Mouse (Mus musculus): Measurements from ENCODE around the gene Hoxb8. TPM values are rescaled to one million over a fixed set of nuclear protein-coding genes. Genes with fewer than 3 reads are reported as not detected.

Gene Hoxb8
- polyA plus RNA-seq, 1 experiment from 2014 or later = 1.1 TPM

DNA sequence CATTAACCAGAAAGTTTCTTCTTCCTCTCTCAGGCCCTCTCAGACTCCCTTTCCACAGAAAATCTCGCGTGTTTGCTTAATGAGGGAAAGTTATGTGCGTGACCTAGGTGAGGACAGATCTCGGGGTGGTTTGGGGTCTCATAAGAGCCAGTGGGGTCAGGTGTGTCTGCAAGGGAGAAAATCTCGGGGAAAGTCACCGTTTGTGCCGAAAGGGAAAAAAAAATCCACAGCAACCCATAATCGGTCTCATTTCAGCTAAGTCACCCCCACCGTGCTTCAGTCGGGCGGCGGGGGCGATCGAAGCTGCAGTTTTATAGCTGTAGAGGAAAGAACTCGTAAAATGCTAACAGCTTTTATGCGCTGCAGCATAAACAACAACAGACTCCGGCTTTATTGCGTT is 309 bp upstream of the Hoxb8 start:
- no peak overlapping the region for H3K9ac ChIP-seq
- ATAC-seq = no peak
- peaks cover 22% of the 10 kb centered on the region for H3K4me1 ChIP-seq (replicated peaks)
- no peaks in the 10 kb centered on the region for H3K36me3 ChIP-seq
- H3K27me3 ChIP-seq (replicated peaks) = peaks cover 56% of the 10 kb centered on the region
- H3K9me3 ChIP-seq = no peaks in the 10 kb centered on the region
- peak overlapping the region; percentile 23; the same call in 1 of the 2 replicates for H3K4me2 ChIP-seq (replicated peaks)
- H3K27ac ChIP-seq = no peak overlapping the region
- 19% methylated on average over 18 of the region's 18 CpGs for WGBS
- no peak overlapping the region for H3K4me3 ChIP-seq (replicated peaks)

DNA sequence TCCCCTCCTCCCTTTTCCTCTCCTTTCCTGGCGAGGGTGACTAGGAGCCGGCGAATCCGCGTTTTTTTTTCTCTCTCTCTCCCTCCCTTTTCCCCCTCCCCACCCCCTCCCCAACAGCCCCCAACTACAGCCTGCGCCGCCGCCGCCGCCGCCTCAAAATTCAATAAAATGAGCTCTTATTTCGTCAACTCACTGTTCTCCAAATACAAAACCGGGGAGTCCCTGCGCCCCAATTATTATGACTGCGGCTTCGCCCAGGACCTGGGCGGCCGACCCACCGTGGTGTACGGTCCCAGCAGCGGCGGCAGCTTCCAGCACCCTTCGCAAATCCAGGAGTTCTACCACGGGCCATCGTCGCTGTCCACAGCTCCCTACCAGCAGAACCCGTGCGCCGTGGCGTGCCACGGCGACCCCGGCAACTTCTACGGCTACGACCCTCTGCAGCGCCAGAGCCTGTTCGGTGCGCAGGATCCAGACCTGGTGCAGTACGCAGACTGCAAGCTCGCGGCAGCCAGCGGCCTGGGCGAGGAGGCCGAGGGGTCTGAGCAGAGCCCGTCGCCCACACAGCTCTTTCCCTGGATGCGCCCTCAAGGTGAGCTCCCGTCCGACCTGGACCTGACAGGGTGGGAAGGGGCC is 1.2 kb downstream of the Hoxb8 start:
- under 1% methylated on average over 49 of the region's 49 CpGs for WGBS
- Histone ChIP-seq H3K4me1 (replicated peaks) (peaks cover 23% of the 10 kb centered on the region), H3K27me3 (replicated peaks) (peaks cover 51% of the 10 kb centered on the region), H3K36me3 (no peaks in the 10 kb centered on the region), H3K9ac (peak overlapping the region; percentile 64), H3K9me3 (no peaks in the 10 kb centered on the region), H3K27ac (peak overlapping the region; percentile 77), H3K4me3 (replicated peaks) (peak overlapping the region; percentile 54), H3K4me2 (replicated peaks) (peak overlapping the region; percentile 81)
- no peak for ATAC-seq

DNA sequence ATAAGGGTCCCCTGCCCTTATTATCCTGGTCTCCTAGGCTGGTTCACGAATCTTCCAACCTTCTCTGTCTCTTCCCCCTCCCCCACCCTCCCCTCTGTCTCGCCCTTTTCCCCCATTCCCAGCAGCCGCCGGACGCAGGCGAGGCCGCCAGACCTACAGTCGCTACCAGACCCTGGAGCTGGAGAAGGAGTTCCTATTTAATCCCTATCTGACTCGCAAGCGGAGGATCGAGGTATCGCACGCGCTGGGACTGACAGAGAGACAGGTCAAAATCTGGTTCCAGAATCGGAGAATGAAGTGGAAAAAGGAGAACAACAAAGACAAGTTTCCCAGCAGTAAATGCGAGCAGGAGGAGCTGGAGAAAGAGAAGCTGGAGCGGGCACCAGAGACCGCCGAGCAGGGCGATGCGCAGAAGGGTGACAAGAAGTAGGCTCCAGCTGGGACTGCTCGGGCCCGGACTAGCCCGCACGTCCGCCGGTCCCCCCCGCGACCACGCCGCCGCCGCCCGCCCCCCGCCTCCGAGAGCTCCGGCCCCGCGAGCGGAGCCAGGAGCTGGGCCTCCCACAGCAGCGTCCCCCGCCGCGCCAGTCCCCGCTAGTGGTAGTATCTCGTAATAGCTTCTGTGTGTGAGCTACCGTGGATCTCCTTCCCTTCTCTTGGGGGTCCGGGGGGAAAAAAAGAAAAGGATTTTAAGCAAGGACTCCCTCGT is 2.5 kb downstream of the Hoxb8 start:
- Histone ChIP-seq H3K36me3 (no peaks in the 10 kb centered on the region), H3K4me2 (replicated peaks) (peak overlapping the region; percentile 81), H3K27ac (peak overlapping the region; percentile 91), H3K9me3 (no peaks in the 10 kb centered on the region), H3K4me3 (replicated peaks) (peak overlapping the region; percentile 54), H3K9ac (peak overlapping the region; percentile 64), H3K4me1 (replicated peaks) (peaks cover 18% of the 10 kb centered on the region), H3K27me3 (replicated peaks) (peaks cover 53% of the 10 kb centered on the region)
- ATAC-seq = peak; percentile 37
- WGBS = 2% methylated on average over 49 of the region's 49 CpGs

DNA sequence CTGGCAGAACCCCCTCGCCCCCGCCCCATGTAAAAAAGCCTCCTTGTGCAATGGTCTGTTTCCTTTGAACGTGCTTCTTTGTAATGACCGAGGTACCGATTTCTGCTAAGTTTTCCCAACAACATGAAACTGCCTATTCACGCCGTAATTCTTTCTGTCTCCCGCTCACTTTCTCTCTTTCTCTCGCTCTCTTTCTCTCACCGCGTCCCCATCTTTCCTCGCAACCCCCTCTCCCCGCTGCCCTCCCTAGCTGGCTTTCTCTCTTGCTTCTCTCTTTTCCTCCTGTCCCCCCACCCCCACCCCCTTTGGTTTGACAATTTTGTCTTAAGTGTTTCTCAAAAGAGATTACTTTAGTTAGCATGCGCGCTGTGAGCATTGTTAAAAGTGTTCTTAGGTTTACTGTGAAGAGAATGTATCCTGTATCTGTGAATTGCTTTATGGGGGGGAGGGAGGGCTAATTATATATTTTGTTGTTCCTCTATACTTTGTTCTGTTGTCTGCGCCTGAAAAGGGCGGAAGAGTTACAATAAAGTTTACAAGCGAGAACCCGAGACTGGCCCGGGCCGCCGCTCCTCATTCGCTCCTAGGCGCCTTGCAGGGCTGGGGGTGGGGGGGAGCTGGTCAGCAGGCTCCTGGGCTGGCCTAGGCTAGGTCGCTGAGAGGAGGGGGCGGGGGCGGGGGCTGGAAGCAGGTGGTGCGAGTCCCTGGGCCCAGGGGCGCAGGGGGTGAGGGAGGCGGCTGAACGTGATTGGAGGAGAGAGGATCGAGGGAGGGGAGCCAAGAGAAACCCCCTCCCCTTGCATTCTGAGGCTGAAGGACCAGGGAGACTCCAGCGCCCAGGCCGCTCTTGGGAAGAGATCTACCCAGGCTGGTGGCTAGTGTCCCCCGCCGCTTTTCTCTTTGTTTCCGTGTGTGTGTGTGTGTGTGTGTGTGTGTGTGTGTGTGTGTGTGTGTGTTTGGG is 3.3 kb downstream of the Hoxb8 start:
- no peaks in the 10 kb centered on the region for H3K36me3 ChIP-seq
- peaks cover 49% of the 10 kb centered on the region for H3K27me3 ChIP-seq (replicated peaks)
- peak overlapping the region; percentile 81 for H3K4me2 ChIP-seq (replicated peaks)
- peak; percentile 83 for ATAC-seq
- H3K9me3 ChIP-seq = no peaks in the 10 kb centered on the region
- peaks cover 17% of the 10 kb centered on the region for H3K4me1 ChIP-seq (replicated peaks)
- H3K4me3 ChIP-seq (replicated peaks) = peak overlapping the region; percentile 54
- peak overlapping the region; percentile 64 for H3K9ac ChIP-seq
- WGBS = 1% methylated on average over 37 of the region's 37 CpGs
- peak overlapping the region; percentile 91 for H3K27ac ChIP-seq

DNA sequence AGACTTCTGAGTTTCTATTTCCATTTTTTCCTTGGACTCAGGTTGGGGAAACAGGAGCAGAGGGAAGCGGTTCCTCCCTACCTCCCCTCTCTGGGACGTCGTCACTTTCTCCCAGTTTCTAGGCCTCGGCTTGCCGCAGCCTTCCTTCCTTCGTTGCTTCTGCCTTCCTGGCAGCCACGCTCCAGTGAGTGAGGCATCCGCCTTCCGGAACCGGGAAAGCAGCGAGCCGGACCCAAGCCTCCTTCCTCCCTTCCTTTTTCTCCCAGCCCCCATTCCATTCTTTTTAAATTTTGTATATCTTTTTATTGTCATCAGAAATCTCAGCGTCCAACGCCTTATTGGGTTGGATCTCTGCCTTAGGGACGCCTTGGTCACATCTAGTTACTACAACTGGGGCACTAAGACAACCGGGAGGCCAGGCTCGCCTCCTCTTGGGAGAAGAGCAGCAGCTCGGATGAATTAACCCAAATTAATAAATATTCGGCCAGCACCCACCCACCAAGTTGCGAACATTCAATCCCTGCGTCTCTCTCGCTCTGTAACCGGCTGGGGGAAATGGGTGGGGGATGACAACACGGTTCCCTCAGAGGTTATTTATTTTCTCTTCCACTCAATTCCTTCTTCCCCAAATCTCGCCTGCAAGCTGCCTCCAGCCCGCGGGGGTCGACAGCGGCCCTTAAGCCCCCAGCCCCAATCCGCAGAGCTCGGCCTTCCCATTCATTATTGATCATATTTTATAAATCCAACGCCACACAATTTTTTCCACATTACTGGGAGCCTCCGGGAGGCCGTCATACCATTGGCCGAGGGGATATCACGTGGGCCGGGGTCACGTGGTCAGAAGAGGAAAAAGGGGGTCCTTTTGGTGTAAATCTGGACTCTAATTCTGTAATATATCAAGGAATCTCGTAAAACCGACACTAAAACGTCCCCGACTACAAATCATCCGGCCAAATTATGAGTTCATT is 4.3 kb downstream of the Hoxb8 start, which contains the start of gene Hoxb7:
Gene Hoxb7, plus strand, starts transcription at position 853 of the 968 bp plus-strand sequence.
- Histone ChIP-seq H3K36me3 (no peaks in the 10 kb centered on the region), H3K27me3 (replicated peaks) (peaks cover 48% of the 10 kb centered on the region), H3K4me3 (replicated peaks) (peak within 1 kb of the TSS; percentile 54), H3K9ac (peak within 1 kb of the TSS; percentile 74), H3K4me1 (replicated peaks) (peaks cover 17% of the 10 kb centered on the region), H3K9me3 (no peaks in the 10 kb centered on the region), H3K4me2 (replicated peaks) (peak within 1 kb of the TSS; percentile 81), H3K27ac (peak within 1 kb of the TSS; percentile 91)
- ATAC-seq = no peak; the same call in 1 of the 2 replicates
- WGBS = under 1% methylated on average over 43 of the region's 43 CpGs

GRCm38 (mm10) chr11:96286739-96287385 is 5.2 kb downstream of the Hoxb8 start:
- Histone ChIP-seq H3K27me3 (replicated peaks) (peaks cover 46% of the 10 kb centered on the region), H3K36me3 (no peaks in the 10 kb centered on the region), H3K27ac (peak overlapping the region; percentile 91), H3K9me3 (no peaks in the 10 kb centered on the region), H3K4me2 (replicated peaks) (peak overlapping the region; percentile 81), H3K4me3 (replicated peaks) (peak overlapping the region; percentile 54), H3K9ac (peak overlapping the region; percentile 74), H3K4me1 (replicated peaks) (peaks cover 17% of the 10 kb centered on the region)
- 1% methylated on average over 55 of the region's 55 CpGs for WGBS
- no peak for ATAC-seq

GRCm38 (mm10) chr11:96287411-96287810 is 5.7 kb downstream of the Hoxb8 start:
- Histone ChIP-seq H3K9me3 (no peaks in the 10 kb centered on the region), H3K4me2 (replicated peaks) (peak overlapping the region; percentile 81), H3K9ac (peak overlapping the region; percentile 74), H3K36me3 (no peaks in the 10 kb centered on the region), H3K27ac (peak overlapping the region; percentile 91; the same call in 1 of the 2 replicates), H3K4me3 (replicated peaks) (peak overlapping the region; percentile 54), H3K4me1 (replicated peaks) (peaks cover 17% of the 10 kb centered on the region), H3K27me3 (replicated peaks) (peaks cover 50% of the 10 kb centered on the region)
- no peak for ATAC-seq
- 7% methylated on average over 9 of the region's 9 CpGs for WGBS

- Histone ChIP-seq H3K27me3 (replicated peaks) (peaks cover 55% of the 10 kb centered on the region), H3K4me2 (replicated peaks) (no peak overlapping the region), H3K9ac (no peak overlapping the region), H3K36me3 (no peaks in the 10 kb centered on the region), H3K4me3 (replicated peaks) (no peak overlapping the region), H3K9me3 (no peaks in the 10 kb centered on the region), H3K27ac (no peak overlapping the region), H3K4me1 (replicated peaks) (peaks cover 10% of the 10 kb centered on the region; the same call in 1 of the 2 replicates)
- WGBS = 46% methylated on average over 1 of the region's 1 CpGs
- no peak for ATAC-seq
Measured at GRCm38 (mm10) chr11:96288455-96289221, 6.9 kb downstream of the Hoxb8 start.

DNA sequence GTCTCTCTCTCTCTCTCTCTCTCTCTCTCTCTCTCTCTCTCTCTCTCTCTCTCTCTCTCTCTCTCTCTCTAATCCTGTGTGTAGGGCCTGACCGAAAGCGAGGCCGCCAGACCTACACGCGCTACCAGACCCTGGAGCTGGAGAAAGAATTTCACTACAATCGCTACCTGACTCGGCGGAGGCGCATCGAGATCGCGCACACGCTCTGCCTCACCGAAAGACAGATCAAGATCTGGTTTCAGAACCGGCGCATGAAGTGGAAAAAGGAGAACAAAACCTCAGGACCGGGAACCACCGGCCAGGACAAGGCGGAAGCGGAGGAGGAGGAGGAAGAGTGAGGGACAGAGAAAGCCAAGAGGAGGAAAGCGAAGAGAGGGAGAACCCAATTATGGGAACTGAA is 7.6 kb downstream of the Hoxb8 start:
- H3K27me3 ChIP-seq (replicated peaks) = peaks cover 58% of the 10 kb centered on the region
- H3K4me1 ChIP-seq (replicated peaks) = peaks cover 10% of the 10 kb centered on the region; the same call in 1 of the 2 replicates
- no peak overlapping the region for H3K4me2 ChIP-seq (replicated peaks)
- no peaks in the 10 kb centered on the region for H3K36me3 ChIP-seq
- WGBS = 39% methylated on average over 21 of the region's 21 CpGs
- H3K9me3 ChIP-seq = no peaks in the 10 kb centered on the region
- H3K27ac ChIP-seq = no peak overlapping the region
- no peak overlapping the region for H3K9ac ChIP-seq
- no peak overlapping the region for H3K4me3 ChIP-seq (replicated peaks)
- ATAC-seq = no peak

DNA sequence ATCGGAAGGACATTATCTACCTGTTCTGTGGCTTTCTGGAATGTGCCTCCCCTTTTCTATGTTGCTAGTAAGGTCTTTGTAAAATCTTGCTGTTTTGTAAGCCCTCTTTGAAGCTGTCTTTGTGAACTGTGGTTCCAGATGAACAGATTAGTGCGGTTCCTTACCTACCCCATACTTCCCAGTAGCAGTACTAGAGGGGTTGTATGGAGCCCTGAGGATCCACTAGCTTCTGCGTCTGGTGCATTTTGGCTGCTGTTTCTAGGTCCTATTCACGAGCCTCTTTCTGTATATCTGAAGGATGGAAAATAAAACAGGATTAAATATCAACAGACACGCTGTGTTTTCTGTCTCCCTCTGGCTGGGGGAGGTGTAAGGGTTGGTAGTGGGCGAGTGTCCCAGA is 8.1 kb downstream of the Hoxb8 start:
- H3K27me3 ChIP-seq (replicated peaks) = peaks cover 59% of the 10 kb centered on the region

More for the DNA sequence above, 8.1 kb downstream of the Hoxb8 start:
- peaks cover 13% of the 10 kb centered on the region; the same call in 1 of the 2 replicates for H3K4me1 ChIP-seq (replicated peaks)
- no peaks in the 10 kb centered on the region for H3K9me3 ChIP-seq
- 47% methylated on average over 6 of the region's 6 CpGs for WGBS
- H3K27ac ChIP-seq = no peak overlapping the region
- no peak for ATAC-seq
- H3K4me2 ChIP-seq (replicated peaks) = no peak overlapping the region
- no peaks in the 10 kb centered on the region for H3K36me3 ChIP-seq
- H3K4me3 ChIP-seq (replicated peaks) = no peak overlapping the region
- no peak overlapping the region for H3K9ac ChIP-seq

All from intestine, embryonic 15.5 days (tissue).